Mouse (Mus musculus) stomach, postnatal 0 days (tissue): Measurements from ENCODE around the gene Bcat1.
A peak's percentile ranks its signal among the peaks of the same experiment; 100 is the strongest.

ENCODE experiments used
- CTCF ChIP-seq: IDR thresholded peaks from 2 replicates; pipeline ENCODE4 v1.5.1; 2016; ENCODE audit warnings: antibody characterized with exemption, low read depth, mild to moderate bottlenecking, moderate library complexity
- EP300 ChIP-seq: optimal IDR thresholded peaks from 2 replicates; pipeline ENCODE3; 2016; ENCODE audit warnings: antibody characterized with exemption

DNA sequence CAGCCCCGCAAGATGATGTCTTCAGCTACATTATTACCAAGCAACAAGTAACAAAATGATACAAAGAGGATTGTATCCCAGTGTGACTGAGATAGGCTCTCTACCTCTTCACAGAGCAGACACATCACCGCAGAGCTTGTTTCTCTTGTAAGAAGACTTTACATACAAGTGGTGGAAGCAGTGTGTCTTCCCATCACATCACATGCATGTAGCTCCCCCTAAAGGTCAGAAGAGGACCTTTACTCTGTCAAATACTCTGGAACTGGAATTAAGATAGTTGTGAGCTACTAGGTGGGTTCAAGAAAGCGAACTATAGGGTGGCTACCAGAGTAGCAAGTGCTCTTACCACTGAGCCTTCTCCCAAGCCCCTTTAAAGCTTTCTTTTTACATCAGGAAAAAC lies 78.8 kb downstream of the Bcat1 start:
- peak; percentile 70 for TF ChIP-seq CTCF
- TF ChIP-seq EP300, result no peak
